Mouse (Mus musculus) MEL (cell line): ENCODE data around the gene Prpf38b. TPM values are rescaled to one million over a fixed set of nuclear protein-coding genes. Genes with fewer than 3 reads are reported as not detected.

Experiments used
- DNase-seq: peaks from one replicate; pipeline ENCODE4 v3.0.0; 2011; ENCODE audit warnings: low read depth, low spot score
- H3K27ac ChIP-seq: 2 replicates; pipeline ENCODE4 v1.5.1; 2012; ENCODE audit warnings: low read depth, mild to moderate bottlenecking, control low read depth, low read length, moderate library complexity; ENCODE audit not compliant: control insufficient read depth
- H3K27me3 ChIP-seq, 2 experiments: fragments of 150-350 bp in 1 of 2; sonication (generic) in 1 of 2; 2 replicates each; pipeline ENCODE4 v1.6.1; 2012; ENCODE audit warnings: low read length in 2 of 2, mild to moderate bottlenecking in 2 of 2, improper control_type of control experiment in 1 of 2, moderate library complexity in 1 of 2; ENCODE audit not compliant: insufficient read depth in 2 of 2, control insufficient read depth in 1 of 2
- H3K36me3 ChIP-seq, 2 experiments: 2 replicates each; pipeline ENCODE4 v1.6.1; 2012 to 2014; ENCODE audit warnings: low read length in 2 of 2, improper control_type of control experiment in 1 of 2, inconsistent platforms in 1 of 2, mild to moderate bottlenecking in 1 of 2; ENCODE audit not compliant: insufficient read depth in 2 of 2, control insufficient read depth in 1 of 2
- H3K4me1 ChIP-seq, 2 experiments: fragments of 150-350 bp in 1 of 2; sonication (generic) in 1 of 2; 2 replicates each; pipeline ENCODE4 v1.6.1; 2012; ENCODE audit warnings: low read length in 2 of 2, improper control_type of control experiment in 1 of 2, mild to moderate bottlenecking in 1 of 2; ENCODE audit not compliant: insufficient read depth in 2 of 2, control insufficient read depth in 1 of 2
- H3K4me3 ChIP-seq, 2 experiments: fragments of 150-350 bp in 1 of 2; sonication (generic) in 1 of 2; 2 replicates each; pipeline ENCODE4 v1.5.1; 2012; ENCODE audit warnings: low read depth in 2 of 2, low read length in 2 of 2, mild to moderate bottlenecking in 2 of 2, moderate library complexity in 2 of 2, control low read depth in 1 of 2, improper control_type of control experiment in 1 of 2; ENCODE audit not compliant: control insufficient read depth in 1 of 2, insufficient read depth in 1 of 2
- H3K79me2 ChIP-seq: 2 replicates; pipeline ENCODE4 v1.6.1; 2012; ENCODE audit warnings: mild to moderate bottlenecking, low read length, moderate library complexity; ENCODE audit not compliant: control insufficient read depth, poor library complexity, insufficient read depth
- H3K9ac ChIP-seq: 2 replicates; pipeline ENCODE4 v1.6.1; 2012; ENCODE audit warnings: low read depth, mild to moderate bottlenecking, control low read depth, low read length, moderate library complexity; ENCODE audit not compliant: control insufficient read depth, poor library complexity, severe bottlenecking
- H3K9me3 ChIP-seq: fragments of 150-350 bp; sonication (generic); replicated peaks from 2 replicates; pipeline ENCODE4 v1.6.1; 2012; ENCODE audit warnings: mild to moderate bottlenecking, low read length, improper control_type of control experiment, moderate library complexity; ENCODE audit not compliant: insufficient read depth
- EP300 ChIP-seq, 2 experiments: IDR thresholded peaks; 2 replicates each; pipeline ENCODE4 v1.6.1; 2011; ENCODE audit warnings: improper control_type of control experiment in 2 of 2, low read length in 2 of 2, low read depth in 1 of 2, mild to moderate bottlenecking in 1 of 2
- ETS1 ChIP-seq: IDR thresholded peaks from 2 replicates; pipeline ENCODE4 v1.6.1; 2012; ENCODE audit warnings: low read depth, mild to moderate bottlenecking, inconsistent platforms, low read length, improper control_type of control experiment, moderate library complexity
- GATA1 ChIP-seq: IDR thresholded peaks from 2 replicates; pipeline ENCODE4 v1.6.1; 2011; ENCODE audit warnings: low read depth, low read length, improper control_type of control experiment
- JUND ChIP-seq: IDR thresholded peaks from 2 replicates; pipeline ENCODE4 v1.6.1; 2011; ENCODE audit warnings: low read depth, mild to moderate bottlenecking, improper control_type of control experiment, low read length
- MAFK ChIP-seq: IDR thresholded peaks from 2 replicates; pipeline ENCODE4 v1.6.1; 2011; ENCODE audit warnings: low read depth, mild to moderate bottlenecking, low read length, improper control_type of control experiment, borderline replicate concordance
- SMC3 ChIP-seq: IDR thresholded peaks from 2 replicates; pipeline ENCODE4 v1.6.1; 2011; ENCODE audit warnings: low read depth, low read length, improper control_type of control experiment
- TBP ChIP-seq: IDR thresholded peaks from 2 replicates; pipeline ENCODE4 v1.8.0; 2011; ENCODE audit warnings: low read depth, low read length, improper control_type of control experiment
- TCF12 ChIP-seq: IDR thresholded peaks from 2 replicates; pipeline ENCODE4 v1.6.1; 2014; ENCODE audit warnings: low read depth, mild to moderate bottlenecking, inconsistent platforms, low read length, improper control_type of control experiment, moderate library complexity
- USF1 ChIP-seq: IDR thresholded peaks from 2 replicates; pipeline ENCODE4 v1.6.1; 2014; ENCODE audit warnings: low read depth, mild to moderate bottlenecking, inconsistent platforms, low read length, improper control_type of control experiment, moderate library complexity
- polyA plus RNA-seq, 2 experiments: library from polyadenylated mRNA; stranded (reverse) in 1 of 2; unstranded in 1 of 2; fragments of >175 nt in 1 of 2; fragments of >200 nt in 1 of 2; gene quantifications; 2 replicates each; pipeline versions ENCODE4 v1.2.1 to v1.2.4; 2012; ENCODE audit warnings: low replicate concordance in 2 of 2, low read depth in 1 of 2; ENCODE audit not compliant: insufficient read length in 2 of 2, insufficient read depth in 1 of 2, missing spikeins in 1 of 2
- total RNA-seq: library from RNA; depleted of rRNA; stranded (reverse); fragments of 300-350 nt; gene quantifications from 2 replicates; pipeline ENCODE4 v1.2.3, GENCODE M21; 2012

The Prpf38b gene
- total and polyA plus RNA-seq, 3 experiments, result 43.0 to 138 (median 128) TPM

DNA sequence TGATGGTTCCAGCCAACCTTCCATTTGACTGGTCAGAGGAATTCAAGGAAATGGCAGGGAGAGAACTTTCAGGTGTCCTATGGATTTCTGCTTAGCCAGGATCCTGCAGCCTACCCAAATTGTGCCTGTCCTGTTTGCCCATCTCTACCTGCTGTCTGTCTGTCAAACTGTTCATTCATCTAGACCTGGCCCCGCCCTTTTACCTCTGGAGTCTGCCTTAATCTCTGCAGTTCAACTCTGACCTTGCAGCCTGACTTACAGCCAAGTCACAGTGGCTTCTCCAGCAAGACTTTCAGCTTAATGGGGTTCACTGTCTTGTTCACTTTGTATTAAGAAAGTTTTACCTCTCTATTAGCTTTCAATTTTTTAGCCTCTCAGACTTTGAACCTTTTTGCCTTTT is 14.8 kb upstream of the Prpf38b start:
- H3K9ac ChIP-seq, result no peak overlapping the region
- no peak overlapping the region for H3K27ac ChIP-seq
- no peaks in the 10 kb centered on the region for H3K9me3 ChIP-seq
- H3K27me3 ChIP-seq, result no peaks in the 10 kb centered on the region
- DNase-seq, result no peak
- no peak for TF ChIP-seq TCF12
- no peak for TF ChIP-seq MAFK
- H3K36me3 ChIP-seq, result peaks cover 0 to 4% of the 10 kb centered on the region in 2 experiments; a peak in 2 of 4 replicates
- no peak overlapping the region for H3K4me3 ChIP-seq
- peaks cover 0 to 9% of the 10 kb centered on the region in 2 experiments; a peak in 1 of 4 replicates for H3K4me1 ChIP-seq
- no peaks in the 10 kb centered on the region for H3K79me2 ChIP-seq

DNA sequence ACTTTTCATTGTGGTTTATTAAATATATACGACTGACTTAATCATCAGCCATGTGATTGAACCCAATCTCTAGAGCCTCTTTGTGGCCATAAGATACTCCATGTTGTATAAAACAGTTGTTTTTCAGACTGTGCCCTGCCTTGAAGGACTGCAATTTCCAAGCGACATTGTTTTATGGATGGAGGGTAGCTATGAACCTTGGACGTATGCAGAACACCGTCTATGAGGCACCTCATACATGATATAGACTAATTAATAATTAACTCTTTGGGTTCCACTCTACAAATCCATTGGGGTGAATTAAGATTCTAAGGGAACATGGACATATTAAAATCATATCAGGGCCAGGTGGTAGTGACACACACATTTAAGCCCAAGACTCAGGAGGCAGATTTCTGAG is 14.2 kb upstream of the Prpf38b start:
- H3K9ac ChIP-seq, result no peak overlapping the region
- TF ChIP-seq JUND (no peak), SMC3 (no peak)
- TF ChIP-seq, all 39 proteins: peak for 0
- no peaks in the 10 kb centered on the region for H3K27me3 ChIP-seq
- no peak for DNase-seq
- peaks cover 0 to 4% of the 10 kb centered on the region in 2 experiments; a peak in 2 of 4 replicates for H3K36me3 ChIP-seq
- no peaks in the 10 kb centered on the region for H3K9me3 ChIP-seq
- no peak overlapping the region for H3K27ac ChIP-seq
- peaks cover 0 to 9% of the 10 kb centered on the region in 2 experiments; a peak in 1 of 4 replicates for H3K4me1 ChIP-seq
- no peak overlapping the region for H3K4me3 ChIP-seq
- H3K79me2 ChIP-seq, result no peaks in the 10 kb centered on the region

DNA sequence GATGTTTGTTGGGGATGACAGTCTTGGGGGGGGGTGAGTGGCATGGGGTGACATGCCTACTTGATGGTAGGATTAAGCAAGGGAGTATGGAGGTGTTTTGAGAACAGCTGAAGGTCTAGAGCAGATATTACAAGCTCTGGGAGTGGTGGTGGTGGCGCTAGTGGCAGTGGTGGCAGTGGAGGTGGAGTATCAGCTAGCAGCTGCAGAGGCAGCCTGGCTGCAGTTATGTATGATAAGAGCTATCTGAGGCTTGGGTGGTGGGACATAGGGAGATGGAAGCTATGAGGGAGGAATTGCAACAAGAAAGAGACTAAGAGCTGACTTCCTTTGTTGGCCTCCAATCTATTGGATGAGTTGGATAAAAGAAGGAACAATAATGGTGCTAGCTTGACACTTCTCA is 10.3 kb upstream of the Prpf38b start:
- DNase-seq, result no peak
- H3K9ac ChIP-seq, result no peak overlapping the region
- TF ChIP-seq EP300 (IDR thresholded peaks at IDR 0.05; ENCODE audit: low read depth in 1 of 2, low read length in 2 of 2), result peak in 1 of 2 experiments; percentile 53; a peak in 2 of 4 replicates
- peak; percentile 68 for TF ChIP-seq TCF12
- no peak for TF ChIP-seq USF1
- TF ChIP-seq ETS1, result peak; percentile 42; the same call in 1 of the 2 replicates
- TF ChIP-seq TBP, result no peak
- TF ChIP-seq SMC3, result 0 out of 2 replicates have a peak, but pooled peaks have one; percentile 15
- peak; percentile 45; the same call in 1 of the 2 replicates for TF ChIP-seq GATA1
- TF ChIP-seq, all 39 proteins: peak for 5
- Histone ChIP-seq H3K79me2 (no peaks in the 10 kb centered on the region), H3K27ac (no peak overlapping the region), H3K4me3 (no peak overlapping the region), H3K4me1 (peaks cover 0 to 15% of the 10 kb centered on the region in 2 experiments; a peak in 2 of 4 replicates), H3K27me3 (no peaks in the 10 kb centered on the region), H3K36me3 (peaks cover 0 to 6% of the 10 kb centered on the region in 2 experiments; a peak in 2 of 4 replicates), H3K9me3 (no peaks in the 10 kb centered on the region)
